Mouse (Mus musculus) gastrocnemius, adult 2 months (tissue): ENCODE data around the gene Smtnl1. TPM values are rescaled to one million over a fixed set of nuclear protein-coding genes. Genes with fewer than 3 reads are reported as not detected.
A peak's percentile ranks its signal among the peaks of the same experiment; 100 is the strongest.

Experiments used
- DNase-seq: peaks from one replicate; pipeline ENCODE4 v3.0.0; 2022
- H3K27ac ChIP-seq: fragments of 200-600 bp; 2 replicates; pipeline ENCODE4 v1.8.1; 2022; ENCODE audit warnings: mild to moderate bottlenecking
- H3K4me3 ChIP-seq: fragments of 200-600 bp; 2 replicates; pipeline ENCODE4 v1.8.1; 2022; ENCODE audit warnings: mild to moderate bottlenecking, moderate library complexity
- CTCF ChIP-seq: fragments of 200-600 bp; IDR thresholded peaks from 2 replicates; pipeline ENCODE4 v1.8.1; 2022; ENCODE audit warnings: antibody characterized with exemption, mild to moderate bottlenecking, moderate library complexity
- intact Hi-C: fragments of 180-260 bp; cut with DNase I; formaldehyde crosslinking; loops from one replicate; pipeline ENCODE4 v1.15.1; 2025
- total RNA-seq, 2 experiments: library from RNA; stranded (reverse); gene quantifications; 2 replicates each; pipeline ENCODE4 v1.2.3; 2021

The Smtnl1 gene
- total RNA-seq, 2 experiments from 2014 or later = 53.0 to 125 TPM

GRCm38 (mm10) chr2:84800304-84800703, 22.1 kb downstream of the Smtnl1 start:
- no peak for TF ChIP-seq CTCF
- no peak for DNase-seq
- H3K27ac ChIP-seq = no peak overlapping the region
- H3K4me3 ChIP-seq = peak overlapping the region; percentile 2; the same call in 1 of the 2 replicates
- intact Hi-C loops = no loop called here

DNA sequence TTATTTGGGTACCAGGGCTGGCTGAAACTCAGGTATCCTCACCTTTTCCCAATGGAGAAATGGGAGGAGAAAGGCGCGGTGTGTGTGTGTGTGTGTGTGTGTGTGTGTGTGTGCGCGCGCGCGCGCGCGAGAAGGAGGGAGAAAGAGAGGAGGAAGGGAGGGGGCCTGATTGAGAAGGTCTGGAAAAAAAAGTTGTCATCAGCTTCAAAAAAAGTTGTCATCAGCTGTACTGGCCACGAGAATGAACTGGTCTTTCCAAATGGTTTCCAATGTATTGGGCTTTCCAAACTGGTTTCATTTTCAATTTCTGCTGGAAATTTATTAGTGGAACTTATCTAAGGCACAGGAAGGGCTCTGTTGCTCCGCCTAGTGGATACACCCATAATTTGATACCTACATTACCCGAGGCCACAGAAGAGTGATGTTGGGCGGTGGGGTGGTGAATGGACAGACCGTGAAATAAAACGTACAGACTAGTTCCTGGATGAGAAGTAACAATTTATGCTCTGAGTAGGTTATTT, 23.4 kb downstream of the Smtnl1 start:
- DNase-seq = peak; percentile 57
- TF ChIP-seq CTCF = peak; percentile 82
- intact Hi-C loops = loop anchor here (5.0 kb wide), 2 partner anchors 57 to 342 kb away; partner anchors contain the start of gene Gm19426
- Histone ChIP-seq H3K27ac (peak overlapping the region; percentile 81), H3K4me3 (peak overlapping the region; percentile 88)

DNA sequence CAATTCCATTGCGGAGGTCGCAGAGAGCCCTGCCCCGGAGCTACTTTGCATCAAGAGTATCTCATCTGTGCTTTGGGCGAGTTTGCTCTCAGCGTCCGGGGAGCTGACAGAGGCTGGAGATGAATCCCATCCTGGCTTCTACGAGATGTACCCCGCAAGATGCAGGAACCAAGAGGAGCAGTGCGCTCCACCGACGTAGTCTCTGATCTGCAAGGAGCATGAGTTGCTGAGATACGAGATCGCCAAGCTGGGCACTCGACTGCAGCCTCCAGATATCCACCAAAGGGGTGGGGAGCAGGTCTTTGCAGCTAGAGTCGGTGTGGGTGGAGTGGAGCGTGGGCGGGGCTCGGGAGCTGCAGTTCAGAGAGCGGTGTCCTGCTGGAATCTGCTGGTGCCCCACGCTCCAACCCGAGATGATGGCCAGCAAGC, 23.9 kb downstream of the Smtnl1 start, which contains the start of gene Ube2l6:
Gene Ube2l6 (plus strand): TSS at position 336 of the 429 bp plus-strand sequence.
- TF ChIP-seq CTCF = no peak
- peak; percentile 78 for DNase-seq
- intact Hi-C loops = loop anchor here (5.0 kb wide), 2 partner anchors 56 to 341 kb away; partner anchors contain the start of gene Gm19426
- Histone ChIP-seq H3K27ac (peak within 1 kb of the TSS; percentile 81), H3K4me3 (peak within 1 kb of the TSS; percentile 88)

- peak; percentile 86 for TF ChIP-seq CTCF
- Histone ChIP-seq H3K27ac (peak overlapping the region; percentile 81), H3K4me3 (peak overlapping the region; percentile 88)
- intact Hi-C loops = loop anchor here (5.0 kb wide), 2 partner anchors 56 to 341 kb away; partner anchors contain the start of gene Gm19426
- DNase-seq = peak; percentile 79
Observed at GRCm38 (mm10) chr2:84797833-84798492, 24.5 kb downstream of the Smtnl1 start.

DNA sequence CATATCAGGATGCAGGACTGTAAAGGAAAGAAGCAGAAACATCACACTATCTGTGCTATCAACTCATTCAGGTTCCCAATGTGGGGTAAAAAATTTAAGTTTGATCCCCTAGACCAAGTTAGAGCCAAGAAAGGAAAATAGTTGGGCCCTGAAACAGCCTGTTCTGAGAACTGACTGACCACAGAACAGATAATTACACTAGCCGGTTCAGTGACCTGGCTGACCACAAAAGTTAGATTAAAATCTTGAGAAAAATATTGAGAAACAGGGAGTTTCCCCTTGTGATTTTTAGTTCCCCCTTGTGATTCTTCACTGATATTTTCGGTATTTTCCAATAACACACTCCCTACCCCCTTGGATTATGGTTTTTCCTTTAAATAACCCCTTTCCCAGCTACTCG, 28.6 kb downstream of the Smtnl1 start:
- no peak for TF ChIP-seq CTCF
- intact Hi-C loops = no loop called here
- no peak for DNase-seq

DNA sequence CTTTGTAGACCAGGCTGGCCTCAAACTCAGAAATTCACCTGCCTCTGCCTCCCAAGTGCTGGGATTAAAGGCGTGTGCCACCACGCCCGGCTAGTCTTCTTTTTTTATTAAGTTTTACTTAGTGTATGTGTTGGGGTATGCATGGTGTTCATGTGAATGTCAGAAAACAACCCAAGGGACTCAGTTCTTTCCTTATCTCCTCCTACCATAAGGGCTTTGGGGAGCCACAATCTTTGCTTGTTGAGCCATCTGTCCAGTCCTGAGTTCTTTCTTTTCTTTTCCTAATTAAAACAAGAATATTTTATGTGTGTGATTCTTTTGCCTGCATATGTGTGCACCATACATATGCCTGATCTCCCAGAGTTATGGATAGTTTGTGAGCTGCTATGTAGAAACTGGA, 29.3 kb downstream of the Smtnl1 start:
- no peak for TF ChIP-seq CTCF
- DNase-seq = no peak
- Histone ChIP-seq H3K4me3 (no peak overlapping the region), H3K27ac (no peak overlapping the region)
- intact Hi-C loops = no loop called here

More for the DNA sequence above, 28.6 kb downstream of the Smtnl1 start:
- H3K27ac ChIP-seq = no peak overlapping the region
- H3K4me3 ChIP-seq = no peak overlapping the region

GRCm38 (mm10) chr2:84792516-84792915, 29.9 kb downstream of the Smtnl1 start:
- intact Hi-C loops = no loop called here
- DNase-seq = no peak

DNA sequence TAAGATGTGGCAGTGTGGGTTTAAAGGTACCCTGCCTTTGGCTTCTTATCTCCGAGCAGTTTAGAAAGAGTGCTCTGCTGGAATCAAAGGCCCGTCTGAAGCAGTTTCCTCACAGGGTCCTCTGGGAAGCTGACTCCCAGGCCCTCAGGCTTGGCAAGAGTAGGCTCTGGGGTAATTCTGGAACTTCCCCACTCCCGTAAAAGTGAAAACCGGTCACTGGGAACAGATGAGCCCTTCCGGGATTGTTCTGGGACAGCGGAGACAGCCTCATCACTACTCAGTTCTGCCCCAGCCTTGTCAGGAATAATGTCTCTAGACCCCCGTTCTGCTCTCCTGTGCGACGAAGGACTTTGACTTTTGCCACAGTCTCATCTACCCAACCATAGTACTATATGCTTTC, 32.0 kb downstream of the Smtnl1 start:
- DNase-seq = no peak
- TF ChIP-seq CTCF = no peak
- intact Hi-C loops = no loop called here
- Histone ChIP-seq H3K4me3 (no peak overlapping the region), H3K27ac (peak overlapping the region; percentile 66)

More at GRCm38 (mm10) chr2:84792516-84792915, 29.9 kb downstream of the Smtnl1 start:
- TF ChIP-seq CTCF = no peak
- Histone ChIP-seq H3K27ac (no peak overlapping the region), H3K4me3 (no peak overlapping the region)

DNA sequence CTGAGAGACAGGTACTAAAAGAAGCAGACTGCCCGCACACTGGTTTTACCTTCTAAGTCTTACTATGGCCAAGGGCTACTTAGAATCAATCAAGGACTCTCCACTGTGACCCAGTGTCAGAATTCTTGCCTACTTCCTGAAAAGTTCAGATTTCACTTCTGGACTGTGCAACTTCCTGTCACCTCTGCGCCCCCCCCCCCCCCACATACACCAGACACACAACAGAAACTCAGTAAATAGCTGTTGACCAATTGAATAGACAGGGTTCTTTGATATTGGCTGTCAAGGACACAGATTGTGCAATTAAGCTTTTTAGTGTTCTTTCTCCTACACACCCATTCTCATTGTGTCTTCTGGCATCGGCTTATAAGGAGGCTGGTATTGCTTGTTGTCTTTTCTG, 34.1 kb downstream of the Smtnl1 start:
- intact Hi-C loops = no loop called here
- Histone ChIP-seq H3K27ac (no peak overlapping the region), H3K4me3 (no peak overlapping the region)
- TF ChIP-seq CTCF = no peak
- no peak for DNase-seq

DNA sequence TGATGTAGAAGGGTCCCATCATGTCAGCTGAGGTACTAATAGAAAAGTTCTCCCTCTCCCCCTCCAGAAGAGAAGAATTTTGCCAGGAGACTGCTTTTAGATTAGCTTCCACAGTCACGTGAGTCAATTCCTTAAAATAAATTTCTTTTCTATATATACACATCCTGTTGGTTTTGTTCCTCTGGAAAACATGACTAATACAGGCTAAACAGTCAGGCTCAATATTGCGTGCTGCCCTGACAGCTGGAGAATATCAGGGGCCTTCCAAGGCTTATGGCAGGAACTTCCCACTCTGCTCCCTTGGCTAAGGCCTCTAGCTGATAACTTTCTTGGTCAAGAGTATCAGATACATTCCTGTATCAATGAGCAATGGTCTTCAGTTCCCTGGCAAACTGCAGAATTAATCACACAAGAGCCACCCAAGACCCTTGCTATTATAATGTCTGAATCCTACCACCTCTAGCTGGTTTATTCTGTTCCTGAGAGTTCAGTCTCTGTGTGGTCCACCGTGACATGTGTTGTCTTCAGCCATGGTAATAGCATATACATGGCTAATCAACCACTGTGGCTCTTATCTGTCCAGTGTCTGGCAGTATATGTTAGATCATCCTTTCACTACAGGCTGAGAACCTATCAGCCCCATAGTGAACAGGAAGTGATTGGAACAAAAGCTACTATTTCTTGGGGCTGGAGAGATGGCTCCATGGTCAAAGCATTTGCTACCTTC, 38.4 kb downstream of the Smtnl1 start:
- H3K4me3 ChIP-seq = no peak overlapping the region
- no peak for TF ChIP-seq CTCF
- peak overlapping the region; percentile 50; the same call in 1 of the 2 replicates for H3K27ac ChIP-seq
- DNase-seq = no peak
- intact Hi-C loops = no loop called here

GRCm38 (mm10) chr2:84783315-84783714, 39.1 kb downstream of the Smtnl1 start:
- H3K4me3 ChIP-seq = no peak overlapping the region
- DNase-seq = no peak
- intact Hi-C loops = no loop called here
- TF ChIP-seq CTCF = no peak
- H3K27ac ChIP-seq = 0 out of 2 replicates have a peak overlapping the region, but pooled peaks have one; percentile 8

- Histone ChIP-seq H3K4me3 (no peak overlapping the region), H3K27ac (peak overlapping the region; percentile 12; the same call in 1 of the 2 replicates)
- no peak for DNase-seq
- TF ChIP-seq CTCF = peak; percentile 27; the same call in 1 of the 2 replicates
- intact Hi-C loops = no loop called here
Observed at GRCm38 (mm10) chr2:84779210-84779609, 43.2 kb downstream of the Smtnl1 start.

DNA sequence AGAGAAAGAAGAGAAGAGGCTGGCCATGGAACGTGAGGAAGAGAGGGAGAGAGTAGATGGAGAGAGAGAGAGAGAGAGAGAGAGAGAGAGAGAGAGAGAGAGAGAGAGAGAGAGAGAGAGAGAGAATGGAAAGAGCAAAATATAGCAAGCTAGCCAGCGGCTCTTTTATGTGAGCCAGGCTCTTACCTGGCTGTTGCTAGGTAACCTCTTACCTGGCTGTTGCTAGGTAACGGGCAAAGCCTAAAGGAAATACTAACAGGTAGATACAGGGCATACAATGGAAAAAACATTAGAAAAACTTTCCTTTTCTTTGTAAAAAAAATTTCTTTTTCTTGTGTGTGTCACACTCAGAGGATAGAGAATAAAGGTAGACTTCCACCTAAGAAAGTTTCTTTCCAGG, 44.7 kb downstream of the Smtnl1 start:
- no peak for DNase-seq
- Histone ChIP-seq H3K27ac (no peak overlapping the region), H3K4me3 (no peak overlapping the region)
- intact Hi-C loops = no loop called here
- TF ChIP-seq CTCF = no peak
